Mouse (Mus musculus) megakaryocyte, embryonic 14.5 days (primary cell): ENCODE data around the gene Fgd6. TPM values are rescaled to one million over a fixed set of nuclear protein-coding genes. Genes with fewer than 3 reads are reported as not detected.
A peak's percentile ranks its signal among the peaks of the same experiment; 100 is the strongest.

Source experiments
- H3K27me3 ChIP-seq: replicated peaks from 2 replicates; pipeline ENCODE3; 2012; ENCODE audit warnings: inconsistent platforms
- H3K36me3 ChIP-seq: replicated peaks from 2 replicates; pipeline ENCODE3; 2012; ENCODE audit warnings: low read length, inconsistent platforms, mixed read lengths
- H3K4me1 ChIP-seq: 2 replicates; pipeline ENCODE4 v1.6.1; 2012; ENCODE audit warnings: inconsistent platforms
- H3K4me3 ChIP-seq: replicated peaks from 2 replicates; pipeline ENCODE3; 2012; ENCODE audit warnings: moderate library complexity, mild to moderate bottlenecking, inconsistent platforms
- H3K9me3 ChIP-seq: 2 replicates; pipeline ENCODE4 v1.6.1; 2012; ENCODE audit warnings: inconsistent platforms
- FLI1 ChIP-seq: IDR thresholded peaks from 2 replicates; pipeline ENCODE4 v1.6.1; 2012; ENCODE audit warnings: low read length, inconsistent platforms, mixed read lengths
- GATA1 ChIP-seq: IDR thresholded peaks from 3 replicates; pipeline ENCODE4 v1.6.1; 2012; ENCODE audit warnings: mixed read lengths, low read length, inconsistent platforms, borderline replicate concordance
- polyA plus RNA-seq: library from polyadenylated mRNA; stranded (reverse); fragments of >175 nt; gene quantifications from 2 replicates; pipeline ENCODE4 v1.2.3, GENCODE M21; 2012; ENCODE audit warnings: low replicate concordance; ENCODE audit not compliant: insufficient read depth

Fgd6 gene
- polyA plus RNA-seq, 1 experiment, result 0.01 TPM

DNA sequence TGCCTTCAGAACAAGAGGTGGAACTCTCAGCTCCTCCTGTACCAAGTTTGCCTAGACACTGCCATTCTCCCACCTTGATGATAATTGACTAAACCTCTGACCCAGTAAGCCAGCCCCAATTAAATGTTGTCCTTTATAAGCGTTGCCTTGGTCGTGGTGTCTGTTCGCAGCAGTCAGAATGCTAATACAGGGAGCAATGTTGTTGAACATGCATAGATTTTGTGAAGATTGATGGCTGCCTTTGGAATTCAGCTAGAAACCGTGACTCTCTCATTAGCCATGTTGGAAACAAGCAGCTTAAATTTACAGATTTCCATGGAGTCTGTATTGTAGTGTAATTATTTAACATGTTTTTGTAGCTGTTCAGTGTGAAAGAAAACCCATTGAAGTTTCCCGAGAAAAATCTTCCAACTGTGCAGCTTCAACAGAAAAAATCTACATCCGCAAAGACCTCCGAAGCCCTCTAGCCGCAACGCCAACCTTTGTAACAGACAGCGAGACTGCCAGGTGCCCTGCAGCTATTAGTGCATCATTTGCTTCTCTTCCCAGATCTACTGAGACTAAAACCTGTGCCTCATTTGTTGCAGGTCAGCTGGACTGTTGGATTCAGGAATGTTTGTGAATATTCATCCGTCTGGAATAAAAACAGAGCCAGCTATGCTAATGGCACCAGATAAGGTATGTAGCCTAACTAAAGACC, 131.4 kb downstream of the Fgd6 start:
- peaks cover 85% of the 10 kb centered on the region for H3K36me3 ChIP-seq

DNA sequence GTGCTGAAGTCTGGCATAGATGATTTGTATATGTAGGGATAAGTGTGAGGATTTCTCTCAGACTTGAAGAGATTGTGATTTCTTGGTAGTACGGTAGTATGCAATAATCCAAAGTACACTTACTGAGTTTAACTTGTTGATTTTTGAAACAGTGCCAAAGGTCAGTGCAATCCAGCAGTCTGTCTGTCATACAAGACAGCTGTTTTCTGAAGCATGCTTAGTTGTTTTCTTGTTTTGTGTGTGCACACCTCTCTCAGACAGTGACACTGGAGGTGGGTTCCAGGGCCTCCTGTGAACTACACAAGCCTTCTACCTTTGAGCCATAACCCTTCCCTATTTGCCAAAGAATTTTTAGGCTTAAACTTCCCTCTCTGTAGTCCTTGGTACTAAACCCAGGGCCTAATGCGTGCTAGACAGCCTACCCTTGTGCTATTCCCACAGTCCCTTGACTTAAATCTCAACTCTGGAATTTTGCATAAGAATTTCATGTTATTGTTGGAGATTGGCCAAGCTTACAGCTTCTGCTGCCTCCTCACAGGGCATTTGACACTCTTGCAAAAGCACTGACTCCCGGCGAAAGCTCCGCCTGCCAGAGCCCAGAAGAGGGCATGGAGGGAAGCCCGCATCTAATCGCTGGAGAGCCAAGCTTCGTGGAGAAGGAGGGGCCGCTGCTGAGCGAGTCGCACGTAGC, 135.8 kb downstream of the Fgd6 start:
- Histone ChIP-seq H3K9me3 (no peaks in the 10 kb centered on the region), H3K4me3 (no peak overlapping the region), H3K4me1 (peaks cover 4% of the 10 kb centered on the region), H3K36me3 (peaks cover 84% of the 10 kb centered on the region), H3K27me3 (no peaks in the 10 kb centered on the region)
- no peak for TF ChIP-seq FLI1
- no peak for TF ChIP-seq GATA1

More for the DNA sequence above, 131.4 kb downstream of the Fgd6 start:
- Histone ChIP-seq H3K4me3 (no peak overlapping the region), H3K9me3 (no peaks in the 10 kb centered on the region), H3K4me1 (no peaks in the 10 kb centered on the region), H3K27me3 (no peaks in the 10 kb centered on the region)
- TF ChIP-seq FLI1 (no peak), GATA1 (no peak)

DNA sequence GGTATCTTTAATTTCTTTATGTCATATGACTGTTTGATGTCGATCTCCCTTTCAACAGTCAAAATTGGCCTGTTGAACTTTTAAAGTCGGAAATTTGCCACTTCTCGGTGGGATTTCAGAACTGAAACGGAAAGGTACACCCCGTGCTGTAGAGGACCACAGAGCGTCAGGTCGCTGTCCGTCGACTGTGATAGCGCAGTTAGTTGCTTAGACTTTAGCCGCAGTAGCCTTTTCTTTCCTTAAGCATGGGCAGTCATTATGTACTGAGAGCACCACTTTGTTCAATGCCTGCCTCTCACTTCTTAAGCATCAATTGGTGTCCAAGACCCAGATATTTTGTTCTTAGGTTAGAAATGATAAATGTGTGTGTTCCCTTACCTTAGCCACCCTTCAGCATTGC, 136.3 kb downstream of the Fgd6 start:
- Histone ChIP-seq H3K4me1 (peaks cover 4% of the 10 kb centered on the region), H3K4me3 (no peak overlapping the region), H3K9me3 (no peaks in the 10 kb centered on the region), H3K36me3 (peaks cover 79% of the 10 kb centered on the region), H3K27me3 (no peaks in the 10 kb centered on the region)
- TF ChIP-seq GATA1, result no peak
- TF ChIP-seq FLI1, result no peak

DNA sequence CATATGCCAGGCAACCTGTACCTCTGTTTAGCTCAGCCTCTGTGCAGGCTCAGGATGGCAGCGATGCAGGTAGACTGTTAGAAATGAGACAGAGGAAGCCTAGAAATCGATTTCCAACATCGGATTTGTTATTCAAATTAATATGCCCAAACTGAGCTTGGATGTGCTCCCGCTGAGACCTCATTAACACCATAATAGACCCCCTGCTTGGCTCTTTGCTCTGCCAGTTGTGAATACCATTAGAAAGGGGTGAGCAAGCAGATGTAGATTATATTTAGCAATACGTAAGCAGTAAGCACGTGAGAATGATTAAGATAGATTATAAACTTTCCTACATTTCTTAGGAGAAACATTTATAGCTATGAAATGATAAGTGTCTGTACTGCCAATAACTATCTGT, 136.9 kb downstream of the Fgd6 start:
- no peak overlapping the region for H3K4me3 ChIP-seq
- no peaks in the 10 kb centered on the region for H3K27me3 ChIP-seq
- TF ChIP-seq FLI1, result no peak
- TF ChIP-seq GATA1, result no peak
- H3K4me1 ChIP-seq, result peaks cover 4% of the 10 kb centered on the region
- no peaks in the 10 kb centered on the region for H3K9me3 ChIP-seq
- peaks cover 73% of the 10 kb centered on the region for H3K36me3 ChIP-seq

DNA sequence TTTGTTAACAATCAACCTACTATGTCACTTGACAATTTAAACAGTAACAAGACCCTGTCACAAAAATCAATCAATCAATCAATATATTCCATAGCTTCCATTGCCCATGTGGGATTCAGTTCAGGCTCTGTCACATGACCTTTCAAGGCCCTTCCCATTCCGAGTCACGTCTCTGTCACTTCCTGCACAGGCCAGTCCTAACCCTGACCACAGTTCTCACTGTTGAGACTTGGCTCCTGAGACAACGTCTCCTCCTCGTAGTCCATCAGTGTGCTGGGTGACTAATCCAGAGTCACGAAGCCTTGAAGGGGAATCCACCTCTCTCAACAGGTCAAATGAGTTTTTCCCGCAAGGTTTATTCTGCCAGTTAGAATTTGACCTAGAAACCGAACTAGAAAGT, 138.9 kb downstream of the Fgd6 start:
- TF ChIP-seq GATA1, result no peak
- TF ChIP-seq FLI1, result no peak
- H3K9me3 ChIP-seq, result no peaks in the 10 kb centered on the region
- H3K4me1 ChIP-seq, result peaks cover 4% of the 10 kb centered on the region
- peaks cover 57% of the 10 kb centered on the region for H3K36me3 ChIP-seq
- peak overlapping the region; percentile 42 for H3K4me3 ChIP-seq
- no peaks in the 10 kb centered on the region for H3K27me3 ChIP-seq

DNA sequence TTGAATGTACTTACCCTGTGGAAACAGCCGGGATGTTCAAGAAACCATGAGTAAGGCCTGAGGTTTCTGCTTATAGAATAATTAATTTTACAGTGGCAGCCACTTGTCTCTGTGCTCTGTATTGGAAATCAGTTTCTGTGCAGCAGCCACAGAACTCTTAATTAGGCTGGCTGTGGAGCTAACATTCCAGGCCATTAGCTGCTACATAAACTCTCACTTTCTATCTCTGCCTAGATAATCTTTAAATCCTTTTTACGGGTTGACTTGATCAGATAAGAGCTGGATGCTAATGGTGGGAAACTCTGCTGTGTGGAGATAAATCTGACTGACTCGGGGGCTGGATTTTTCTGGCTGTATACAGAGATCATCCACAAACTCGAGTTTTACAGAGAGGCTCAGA, 147.4 kb downstream of the Fgd6 start:
- no peak overlapping the region for H3K4me3 ChIP-seq
- no peak for TF ChIP-seq FLI1
- TF ChIP-seq GATA1, result no peak
- H3K9me3 ChIP-seq, result no peaks in the 10 kb centered on the region

More for the DNA sequence above, 147.4 kb downstream of the Fgd6 start:
- Histone ChIP-seq H3K4me1 (peaks cover 26% of the 10 kb centered on the region), H3K36me3 (peaks cover 46% of the 10 kb centered on the region), H3K27me3 (no peaks in the 10 kb centered on the region)

Other genes with a start within 250 kb of the Fgd6 start
- gene Usp44, start 204.4 kb upstream of the Fgd6 start, polyA plus RNA-seq, result not detected in 2 replicates
- 45.4 and 494 TPM in 2 replicates for gene Metap2, start 138.9 kb upstream of the Fgd6 start, polyA plus RNA-seq
- gene Vezt, start 184 bp upstream of the Fgd6 start, polyA plus RNA-seq, result 1.6 and 1.7 TPM in 2 replicates
- gene Nr2c1, start 112.0 kb downstream of the Fgd6 start, polyA plus RNA-seq, result 0.67 TPM in 1 of 2 replicates, not detected in the other
- gene Ndufa12, start 162.7 kb downstream of the Fgd6 start, polyA plus RNA-seq, result 46.6 and 578 TPM in 2 replicates